In the genomic region with DNA sequence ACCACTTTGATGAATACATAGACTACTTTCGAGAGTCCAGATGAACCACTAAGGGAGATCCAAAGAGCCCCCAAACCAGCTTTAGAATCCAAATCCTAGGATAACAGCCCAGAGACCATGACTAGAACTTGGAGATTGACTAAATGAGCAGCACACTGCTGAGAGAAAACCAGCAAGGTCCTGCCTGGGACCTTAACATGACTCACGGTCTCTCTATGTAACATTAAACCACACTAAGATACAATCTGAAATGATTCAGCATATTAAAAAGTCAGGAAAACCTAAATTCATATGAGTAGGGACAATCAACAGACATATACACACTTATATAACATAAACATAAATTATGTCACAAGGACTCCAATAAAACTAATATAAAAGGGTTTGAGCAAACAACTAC, we compare ENCODE assay signal across 13 mouse cellular contexts.
"Had no signal": no experiment of that assay in that cellular context is flagged by ENCODE, and none has a peak within 500 bp of the region (broad histone marks: within the 10 kb centered on the region; RNA-seq: fewer than 3 reads in every experiment).

No protein-coding gene starts in this region.

- H3K9ac ChIP-seq: lung, embryonic 14.5 days; midbrain, embryonic 12.5 days; neural tube, embryonic 12.5 days had no signal

- H3K27ac ChIP-seq: midbrain, embryonic 10.5 days; midbrain, embryonic 12.5 days; neural tube, embryonic 12.5 days had no signal

- DNase-seq: lung, adult 18-20 months; lung, embryonic 14.5 days; lung, postnatal 10 days; lung, postnatal 4 days; midbrain, embryonic 14.5 days; right cerebral cortex, postnatal 14 days; thymus, adult 18-20 months; thymus, postnatal 14 days; thymus, postnatal 36 days had no signal

- ATAC-seq: midbrain, embryonic 16.5 days had no signal

- H3K9me3 ChIP-seq: midbrain, embryonic 10.5 days; midbrain, embryonic 12.5 days; neural tube, embryonic 12.5 days had no signal

- H3K27me3 ChIP-seq: midbrain, embryonic 12.5 days; neural tube, embryonic 12.5 days had no signal

- H3K36me3 ChIP-seq: midbrain, embryonic 10.5 days; midbrain, embryonic 12.5 days; neural tube, embryonic 12.5 days had no signal

- H3K4me3 ChIP-seq: midbrain, embryonic 10.5 days; midbrain, embryonic 12.5 days; neural tube, embryonic 12.5 days had no signal

- H3K4me2 ChIP-seq: lung, embryonic 14.5 days; midbrain, embryonic 12.5 days; neural tube, embryonic 12.5 days had no signal

- H3K4me1 ChIP-seq: midbrain, embryonic 10.5 days; midbrain, embryonic 12.5 days; neural tube, embryonic 12.5 days had no signal
